ENCODE assay signal across 16 mouse cellular contexts in the genomic region with DNA sequence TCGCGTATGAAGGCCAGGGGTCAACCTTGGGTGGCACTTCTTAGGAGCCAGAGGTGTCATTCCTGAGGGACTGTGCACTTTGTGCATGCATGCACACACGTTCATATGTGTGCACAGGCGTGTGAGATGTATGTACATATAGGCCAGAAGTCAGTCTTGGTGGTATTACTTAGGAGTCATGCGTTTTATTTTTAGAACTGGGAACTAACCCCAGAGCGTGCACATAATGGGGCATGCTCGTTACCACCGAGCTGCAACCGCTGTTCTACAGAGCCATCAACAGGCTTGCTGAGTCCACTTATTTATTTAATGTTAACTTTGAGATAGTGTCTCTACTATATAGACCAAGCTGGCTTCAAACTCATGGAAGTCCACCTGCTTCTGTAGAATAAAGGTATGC. TPM values are rescaled to one million over a fixed set of nuclear protein-coding genes. Genes with fewer than 3 reads are reported as not detected.
DNase-seq lines count a peak whose midpoint lies in the region; ATAC-seq and TF ChIP-seq lines count a peak whose summit lies in the region.
"Had no signal": no experiment of that assay in that cellular context is flagged by ENCODE, and none has a peak within 500 bp of the region (broad histone marks: within the 10 kb centered on the region; RNA-seq: fewer than 3 reads in every experiment).

No protein-coding gene starts in this region.

- H3K9ac ChIP-seq in midbrain, embryonic 15.5 days = no peak overlapping the region
- H3K9ac ChIP-seq: embryonic facial prominence, embryonic 15.5 days; limb, embryonic 12.5 days had no signal

- H3K4me1 ChIP-seq in thymus, adult 2 months (replicated peaks; ENCODE audit: control insufficient read depth, insufficient read depth, low read length) = peaks cover 24% of the 10 kb centered on the region
- peaks cover 93% of the 10 kb centered on the region for H3K4me1 ChIP-seq in megakaryocyte, embryonic 14.5 days
- H3K4me1 ChIP-seq in midbrain, embryonic 15.5 days = no peaks in the 10 kb centered on the region

- no peaks in the 10 kb centered on the region for H3K27me3 ChIP-seq in thymus, adult 2 months (ENCODE audit: control insufficient read depth, insufficient read depth, low read length)
- no peaks in the 10 kb centered on the region for H3K27me3 ChIP-seq in megakaryocyte, embryonic 14.5 days (replicated peaks)
- H3K27me3 ChIP-seq in midbrain, embryonic 15.5 days (replicated peaks) = no peaks in the 10 kb centered on the region
- H3K27me3 ChIP-seq: embryonic facial prominence, embryonic 15.5 days; limb, embryonic 12.5 days had no signal

- H3K36me3 ChIP-seq in thymus, adult 2 months (ENCODE audit: control insufficient read depth, insufficient read depth, low read length) = peaks cover 8% of the 10 kb centered on the region; the same call in 1 of the 2 replicates
- peaks cover 28% of the 10 kb centered on the region for H3K36me3 ChIP-seq in megakaryocyte, embryonic 14.5 days (replicated peaks; ENCODE audit: low read length)
- no peaks in the 10 kb centered on the region for H3K36me3 ChIP-seq in midbrain, embryonic 15.5 days (replicated peaks)
- H3K36me3 ChIP-seq: embryonic facial prominence, embryonic 15.5 days; limb, embryonic 12.5 days had no signal

- no peak overlapping the region for H3K4me2 ChIP-seq in midbrain, embryonic 15.5 days
- H3K4me2 ChIP-seq: embryonic facial prominence, embryonic 15.5 days; limb, embryonic 12.5 days had no signal

- peak; percentile 59 for ATAC-seq in granulocyte monocyte progenitor cell, adult 5-6 weeks (replicated peaks; ENCODE audit: poor library complexity, severe bottlenecking)
- no peak for ATAC-seq in CD4-positive, CD25-positive, alpha-beta regulatory T cell, adult 4 months
- ATAC-seq in midbrain, embryonic 15.5 days (replicated peaks) = no peak
- ATAC-seq: intestine, embryonic 16.5 days had no signal

- TF ChIP-seq CTCF in thymus, adult 2 months (IDR thresholded peaks at IDR 0.05; ENCODE audit: borderline replicate concordance, control insufficient read depth, extremely low read depth, insufficient read depth, low read length, poor library complexity) = no peak

- peak overlapping the region; percentile 36 for H3K4me3 ChIP-seq in thymus, adult 2 months (ENCODE audit: control insufficient read depth, insufficient read depth, low read length)
- H3K4me3 ChIP-seq in megakaryocyte, embryonic 14.5 days (replicated peaks) = peak overlapping the region; percentile 89
- H3K4me3 ChIP-seq in midbrain, embryonic 15.5 days = no peak overlapping the region
- H3K4me3 ChIP-seq: embryonic facial prominence, embryonic 15.5 days; limb, embryonic 12.5 days had no signal

- TF ChIP-seq POLR2A in thymus, adult 2 months (IDR thresholded peaks at IDR 0.05; ENCODE audit: control insufficient read depth, extremely low read depth, insufficient read depth, low read length, poor library complexity) = no peak

- WGBS in thymus, adult 2 months = 4% methylated on average over 9 of the region's 9 CpGs
- 95% methylated on average over 9 of the region's 9 CpGs for WGBS in midbrain, embryonic 15.5 days

- H3K27ac ChIP-seq in thymus, adult 2 months (ENCODE audit: control insufficient read depth, insufficient read depth, low read length) = peak overlapping the region; percentile 97
- H3K27ac ChIP-seq in midbrain, embryonic 15.5 days = no peak overlapping the region
- H3K27ac ChIP-seq: embryonic facial prominence, embryonic 15.5 days; limb, embryonic 12.5 days had no signal

- peak; percentile 41 for DNase-seq in thymus, adult 2 months
- no peak for DNase-seq in thymus, postnatal 10 days (ENCODE audit: low spot score in 2 of 2)
- DNase-seq in gastrocnemius, postnatal 4 days (ENCODE audit: low spot score in 2 of 2) = no peak
- DNase-seq: cerebellum, postnatal 14 days; heart, postnatal 36 days; kidney, postnatal 36 days; layer of hippocampus, postnatal 36 days; lung, postnatal 4 days had no signal

- H3K9me3 ChIP-seq in megakaryocyte, embryonic 14.5 days = no peaks in the 10 kb centered on the region
- H3K9me3 ChIP-seq in midbrain, embryonic 15.5 days = no peaks in the 10 kb centered on the region
- H3K9me3 ChIP-seq: embryonic facial prominence, embryonic 15.5 days; G1E; limb, embryonic 12.5 days had no signal

RNA-seq across cellular contexts. Expression of a gene that starts 41.1 kb away (rescaled TPM):
- polyA plus RNA-seq in thymus, adult 2 months (2012; rRNA removed) = 7.3 TPM in 2 replicates
- 15.3 and 28.1 TPM in 2 replicates for total RNA-seq in granulocyte monocyte progenitor cell, adult 5-6 weeks (2014; fragmentation: Nextera tagmentation)
- 70.8 and 75.0 TPM in 2 replicates for total RNA-seq in granulocyte monocyte progenitor cell, adult 5-6 weeks (2017)
- polyA plus RNA-seq in megakaryocyte, embryonic 14.5 days (2012; ENCODE audit: insufficient read depth, low replicate concordance) = 3.9 and 4.4 TPM in 2 replicates
- polyA plus RNA-seq in CD4-positive, CD25-positive, alpha-beta regulatory T cell, adult 4 months (2017; shearing (Covaris generic)) = 10 to 100 TPM; 25.3 to 27.1 TPM
- polyA plus RNA-seq in midbrain, embryonic 15.5 days (2015; fragmentation: Nextera tagmentation; extraction: Ambion mirVana) = 42.7 and 43.4 TPM in 2 replicates
- 10 to 100 TPM; 33.3 to 34.6 TPM for total RNA-seq in gastrocnemius, postnatal 4 days (2021)

RNA-seq across cellular contexts. Expression of a gene that starts 41.4 kb away (rescaled TPM):
- polyA plus RNA-seq in thymus, adult 2 months (2012; rRNA removed) = 71.4 and 75.9 TPM in 2 replicates
- total RNA-seq in granulocyte monocyte progenitor cell, adult 5-6 weeks (2014; fragmentation: Nextera tagmentation) = 92.6 and 98.6 TPM in 2 replicates
- total RNA-seq in granulocyte monocyte progenitor cell, adult 5-6 weeks (2017) = 178 and 188 TPM in 2 replicates
- 1.5 and 3.9 TPM in 2 replicates for polyA plus RNA-seq in megakaryocyte, embryonic 14.5 days (2012; ENCODE audit: insufficient read depth, low replicate concordance)
- polyA plus RNA-seq in CD4-positive, CD25-positive, alpha-beta regulatory T cell, adult 4 months (2017; shearing (Covaris generic)) = 100 to 1,000 TPM; 149 to 199 TPM
- 3.0 and 3.6 TPM in 2 replicates for polyA plus RNA-seq in midbrain, embryonic 15.5 days (2015; fragmentation: Nextera tagmentation; extraction: Ambion mirVana)
- 10 to 100 TPM; 11.5 to 13.0 TPM for total RNA-seq in gastrocnemius, postnatal 4 days (2021)

Comparison
In these comparisons a context has a peak if more than half of its experiments do, and no peak if none do; other contexts are left out.
1. RNA of a gene that starts 41.4 kb away (polyA plus RNA-seq): 149 to 199 TPM in CD4-positive, CD25-positive, alpha-beta regulatory T cell, adult 4 months and 71.4 to 75.9 TPM in thymus, adult 2 months; 1.5 to 3.9 TPM in megakaryocyte, embryonic 14.5 days and 3.0 to 3.6 TPM in midbrain, embryonic 15.5 days; every median in the first group is over 10 times any median in the second.